Mouse (Mus musculus) heart, embryonic 10.5 days (tissue): ENCODE results near the gene Lmnb2. TPM values are rescaled to one million over a fixed set of nuclear protein-coding genes. Genes with fewer than 3 reads are reported as not detected.

Experiments used
- DNase-seq: peaks from one replicate; pipeline ENCODE4 v3.0.0-alpha.2; 2017; ENCODE audit warnings: low spot score
- H3K27ac ChIP-seq: fragments of 300-500 bp; sonication (generic); 2 replicates; pipeline ENCODE4 v1.5.1; 2016; ENCODE audit warnings: mild to moderate bottlenecking
- H3K27me3 ChIP-seq: fragments of 300-500 bp; sonication (generic); 2 replicates; pipeline ENCODE4 v1.6.1; 2016; ENCODE audit warnings: mild to moderate bottlenecking; ENCODE audit not compliant: poor library complexity, insufficient read depth, severe bottlenecking
- H3K36me3 ChIP-seq: fragments of 300-500 bp; sonication (generic); 2 replicates; pipeline ENCODE4 v1.6.1; 2016; ENCODE audit warnings: mild to moderate bottlenecking, moderate library complexity
- H3K4me1 ChIP-seq: fragments of 300-500 bp; sonication (generic); 2 replicates; pipeline ENCODE4 v1.6.1; 2016; ENCODE audit warnings: mild to moderate bottlenecking
- H3K4me3 ChIP-seq: fragments of 300-500 bp; sonication (generic); 2 replicates; pipeline ENCODE4 v1.5.1; 2016; ENCODE audit warnings: mild to moderate bottlenecking, moderate library complexity
- H3K9me3 ChIP-seq: fragments of 300-500 bp; sonication (generic); 2 replicates; pipeline ENCODE4 v1.6.1; 2016; ENCODE audit warnings: mild to moderate bottlenecking, moderate library complexity
- WGBS: fragments of 180-500 bp; shearing (Covaris S2); methylation state at CpG from one replicate; pipeline ENCODE4 v1.1.7; 2016; 5-methylcytosine and 5-hydroxymethylcytosine counted together
- polyA plus RNA-seq: library from polyadenylated mRNA; unstranded; fragments of >200 nt; fragmentation: Nextera tagmentation; extraction: Ambion mirVana; gene quantifications from 2 replicates; pipeline ENCODE4 v1.2.1, GENCODE M21; 2016

The Lmnb2 gene
- polyA plus RNA-seq, 1 experiment from 2014 or later: 47.3 TPM

DNA sequence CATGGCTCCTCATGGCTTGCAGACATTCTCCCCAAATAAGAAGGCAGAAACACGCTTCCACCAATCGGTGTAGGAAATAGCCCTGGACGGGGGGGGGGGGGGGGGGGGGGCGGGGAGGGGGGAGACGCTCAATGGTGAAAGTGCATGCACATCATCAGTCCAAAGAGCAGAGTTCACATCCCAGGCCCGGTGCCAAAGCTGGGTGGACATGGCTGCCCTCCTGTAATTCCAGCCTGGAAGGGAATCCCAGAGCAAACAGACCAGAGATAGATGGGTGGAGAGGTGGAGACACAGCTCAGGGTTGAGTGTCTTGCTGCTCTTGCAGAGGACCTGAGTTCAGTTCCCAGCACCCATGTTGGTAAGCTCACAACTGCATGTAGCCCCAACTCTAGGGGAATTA is 47.1 kb downstream of the Lmnb2 start:
- no peak overlapping the region for H3K4me3 ChIP-seq
- peaks cover 27% of the 10 kb centered on the region for H3K36me3 ChIP-seq
- H3K9me3 ChIP-seq: no peaks in the 10 kb centered on the region
- no peak for DNase-seq
- peaks cover 37% of the 10 kb centered on the region for H3K27me3 ChIP-seq
- peaks cover 10% of the 10 kb centered on the region for H3K4me1 ChIP-seq
- 87% methylated on average over 3 of the region's 6 CpGs for WGBS
- no peak overlapping the region for H3K27ac ChIP-seq

DNA sequence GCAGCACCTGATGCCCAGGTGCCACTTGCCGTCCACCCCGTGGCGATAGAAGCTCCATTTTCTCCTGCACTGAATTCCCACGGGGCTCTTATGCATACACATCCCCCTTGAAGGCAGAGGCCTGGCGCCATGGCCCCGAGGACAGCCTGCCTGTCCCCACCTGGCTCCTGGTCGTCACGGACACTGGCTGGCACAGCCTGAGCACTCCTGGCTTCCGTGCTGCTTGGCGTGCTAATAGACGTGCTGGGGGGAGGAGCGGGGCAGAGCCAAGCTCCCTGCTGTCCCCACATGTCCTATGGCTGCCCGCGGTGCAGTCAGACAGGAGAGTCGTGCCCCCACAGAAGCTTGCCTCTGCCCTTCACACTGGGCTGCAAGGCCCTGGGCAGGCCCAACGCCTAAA is 53.6 kb downstream of the Lmnb2 start:
- Histone ChIP-seq H3K4me1 (peaks cover 4% of the 10 kb centered on the region; the same call in 1 of the 2 replicates), H3K9me3 (no peaks in the 10 kb centered on the region), H3K27ac (no peak overlapping the region), H3K27me3 (no peaks in the 10 kb centered on the region), H3K36me3 (peaks cover 73% of the 10 kb centered on the region), H3K4me3 (no peak overlapping the region)
- DNase-seq: no peak
- WGBS: 93% methylated on average over 16 of the region's 16 CpGs

GRCm38 (mm10) chr10:80862305-80862704 is 55.7 kb downstream of the Lmnb2 start:
- H3K4me1 ChIP-seq: peaks cover 7% of the 10 kb centered on the region
- no peak overlapping the region for H3K4me3 ChIP-seq
- 0 out of 2 replicates have a peak overlapping the region, but pooled peaks have one; percentile 24 for H3K27ac ChIP-seq
- no peak for DNase-seq
- WGBS: 82% methylated on average over 5 of the region's 5 CpGs
- peaks cover 58% of the 10 kb centered on the region for H3K36me3 ChIP-seq
- H3K27me3 ChIP-seq: no peaks in the 10 kb centered on the region
- H3K9me3 ChIP-seq: no peaks in the 10 kb centered on the region

DNA sequence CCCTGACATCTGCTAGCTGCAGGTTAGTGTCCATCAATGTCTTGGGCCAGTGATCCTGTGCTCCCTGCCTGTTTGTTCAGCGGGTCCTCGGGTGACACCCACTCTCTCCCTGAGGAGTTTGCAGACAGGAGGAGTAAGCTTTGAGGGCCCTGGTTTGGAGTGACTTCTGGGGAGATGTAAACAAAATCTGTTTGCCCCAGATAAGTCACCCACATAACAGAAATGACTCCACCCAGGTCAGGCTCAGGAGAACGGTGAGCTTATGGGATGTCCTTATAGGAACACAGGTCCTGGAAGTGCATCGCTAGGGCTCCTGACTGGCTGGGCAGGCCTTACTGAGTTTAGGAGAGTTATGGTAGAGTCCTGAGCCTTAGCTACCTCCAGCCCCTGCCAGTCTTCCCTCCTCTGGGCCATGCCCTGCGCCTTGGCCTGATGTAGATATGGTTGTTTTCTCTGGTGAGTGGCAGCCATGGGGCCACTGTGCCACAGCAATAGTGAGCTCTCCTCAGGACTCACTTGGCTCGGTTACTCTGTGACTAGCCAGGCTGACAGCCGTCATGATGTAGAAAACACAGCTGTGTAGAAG is 59.6 kb downstream of the Lmnb2 start:
- Histone ChIP-seq H3K36me3 (peaks cover 24% of the 10 kb centered on the region), H3K27ac (peak overlapping the region; percentile 74; the same call in 1 of the 2 replicates), H3K27me3 (no peaks in the 10 kb centered on the region), H3K4me1 (peaks cover 33% of the 10 kb centered on the region), H3K4me3 (no peak overlapping the region), H3K9me3 (no peaks in the 10 kb centered on the region)
- DNase-seq: peak; percentile 87
- WGBS: 68% methylated on average over 7 of the region's 7 CpGs

- peaks cover 24% of the 10 kb centered on the region for H3K36me3 ChIP-seq
- H3K27ac ChIP-seq: peak overlapping the region; percentile 56; the same call in 1 of the 2 replicates
- peaks cover 37% of the 10 kb centered on the region for H3K4me1 ChIP-seq
- no peaks in the 10 kb centered on the region for H3K9me3 ChIP-seq
- 57% methylated on average over 3 of the region's 3 CpGs for WGBS
- H3K27me3 ChIP-seq: no peaks in the 10 kb centered on the region
- H3K4me3 ChIP-seq: no peak overlapping the region
- no peak for DNase-seq
Measured at GRCm38 (mm10) chr10:80857848-80858247, 60.2 kb downstream of the Lmnb2 start.

DNA sequence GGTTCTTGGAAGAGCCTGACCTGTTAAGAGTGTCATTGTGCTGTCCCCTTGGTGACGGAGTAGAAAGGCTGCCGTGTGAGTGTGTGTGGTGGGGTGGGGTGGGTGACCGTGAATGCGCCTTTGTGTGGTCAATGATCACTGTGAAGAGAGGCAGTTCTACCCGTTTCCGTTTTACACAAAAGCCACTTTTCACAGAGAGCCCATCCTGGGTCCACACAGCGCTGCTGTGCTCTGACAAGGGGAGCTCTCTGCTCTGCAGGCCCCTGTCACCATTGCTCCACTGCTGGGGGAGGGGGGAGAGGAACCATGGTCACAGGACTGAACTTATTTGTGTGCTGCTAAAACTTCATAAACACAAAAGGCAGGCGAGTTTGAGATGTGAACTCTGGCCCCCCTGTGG is 60.7 kb downstream of the Lmnb2 start:
- Histone ChIP-seq H3K9me3 (no peaks in the 10 kb centered on the region), H3K4me3 (no peak overlapping the region), H3K27ac (peak overlapping the region; percentile 56; the same call in 1 of the 2 replicates), H3K4me1 (peaks cover 37% of the 10 kb centered on the region), H3K27me3 (no peaks in the 10 kb centered on the region), H3K36me3 (peaks cover 22% of the 10 kb centered on the region)
- no peak for DNase-seq
- WGBS: 72% methylated on average over 8 of the region's 8 CpGs

- peaks cover 37% of the 10 kb centered on the region for H3K4me1 ChIP-seq
- H3K27ac ChIP-seq: peak overlapping the region; percentile 56; the same call in 1 of the 2 replicates
- peaks cover 22% of the 10 kb centered on the region for H3K36me3 ChIP-seq
- H3K9me3 ChIP-seq: no peaks in the 10 kb centered on the region
- WGBS: 79% methylated on average over 5 of the region's 5 CpGs
- DNase-seq: no peak
- no peaks in the 10 kb centered on the region for H3K27me3 ChIP-seq
- 0 out of 2 replicates have a peak overlapping the region, but pooled peaks have one; percentile 89 for H3K4me3 ChIP-seq
Measured at GRCm38 (mm10) chr10:80856908-80857307, 61.1 kb downstream of the Lmnb2 start.

DNA sequence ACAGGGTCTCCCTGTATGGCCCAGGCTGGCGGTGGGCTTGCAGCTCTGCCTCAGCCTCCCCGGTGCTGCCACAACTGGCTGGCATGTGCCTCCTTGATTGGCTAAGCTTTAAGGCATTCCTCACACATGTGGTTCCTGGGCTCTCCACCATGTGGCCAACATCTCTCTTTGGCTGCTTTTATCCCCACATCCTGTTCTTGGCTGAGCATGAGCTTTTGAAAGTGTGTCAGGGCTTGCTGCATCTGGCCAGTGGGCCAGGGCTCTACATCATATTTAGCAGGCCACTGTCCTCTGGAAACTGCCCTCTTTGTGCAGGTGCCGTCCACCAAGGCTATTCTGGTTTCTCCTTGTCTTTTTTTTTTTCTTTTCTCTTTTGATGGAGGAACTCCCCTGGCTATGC is 61.8 kb downstream of the Lmnb2 start:
- Histone ChIP-seq H3K27me3 (no peaks in the 10 kb centered on the region), H3K4me3 (peak overlapping the region; percentile 89), H3K27ac (peak overlapping the region; percentile 87; the same call in 1 of the 2 replicates), H3K9me3 (no peaks in the 10 kb centered on the region), H3K4me1 (peaks cover 37% of the 10 kb centered on the region), H3K36me3 (peaks cover 23% of the 10 kb centered on the region)
- 64% methylated on average over 3 of the region's 3 CpGs for WGBS
- DNase-seq: no peak

DNA sequence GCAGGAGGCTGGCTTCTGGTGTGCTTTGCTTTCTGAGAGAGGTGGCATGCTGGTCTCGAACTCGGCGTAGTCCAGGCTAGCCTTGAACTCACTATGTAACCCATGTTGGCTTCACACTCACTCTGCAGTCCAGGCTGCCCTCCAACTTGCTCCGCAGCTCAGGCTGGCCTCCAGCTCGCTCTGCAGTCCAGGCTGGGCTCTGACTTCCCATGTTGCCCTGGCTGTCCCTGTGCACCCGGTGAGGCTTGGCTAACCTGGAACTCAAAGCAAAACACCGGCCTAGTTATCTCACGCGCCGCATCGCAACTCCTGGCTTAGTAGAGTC is 62.3 kb downstream of the Lmnb2 start:
- H3K27ac ChIP-seq: peak overlapping the region; percentile 87
- peaks cover 26% of the 10 kb centered on the region for H3K36me3 ChIP-seq
- 12% methylated on average over 11 of the region's 11 CpGs for WGBS
- peaks cover 37% of the 10 kb centered on the region for H3K4me1 ChIP-seq
- H3K9me3 ChIP-seq: no peaks in the 10 kb centered on the region
- DNase-seq: no peak
- no peaks in the 10 kb centered on the region for H3K27me3 ChIP-seq
- peak overlapping the region; percentile 89 for H3K4me3 ChIP-seq

GRCm38 (mm10) chr10:80854913-80855748 is 62.9 kb downstream of the Lmnb2 start, which contains the start of the genes Lsm7 and Sppl2b:
TSS of gene Lsm7 (minus strand) at chr10:80855209.
TSS of gene Sppl2b (plus strand) at chr10:80855275.
- H3K9me3 ChIP-seq: no peaks in the 10 kb centered on the region
- H3K4me3 ChIP-seq: peak within 1 kb of the TSS; percentile 89
- under 1% methylated on average over 81 of the region's 81 CpGs for WGBS
- peaks cover 39% of the 10 kb centered on the region for H3K4me1 ChIP-seq
- H3K36me3 ChIP-seq: peaks cover 31% of the 10 kb centered on the region
- peak; percentile 98 for DNase-seq
- H3K27me3 ChIP-seq: no peaks in the 10 kb centered on the region
- peak within 1 kb of the TSS; percentile 87 for H3K27ac ChIP-seq

Other genes with a start within 250 kb of the Lmnb2 start
- gene Mknk2, start 240.1 kb downstream of the Lmnb2 start, polyA plus RNA-seq: 90.8 and 92.0 TPM in 2 replicates
- 54.8 and 56.8 TPM in 2 replicates for gene Mob3a, start 216.3 kb downstream of the Lmnb2 start, polyA plus RNA-seq
- gene Izumo4, start 216.1 kb downstream of the Lmnb2 start, polyA plus RNA-seq: 12.8 and 14.4 TPM in 2 replicates
- gene Ap3d1, start 176.0 kb downstream of the Lmnb2 start, polyA plus RNA-seq: 53.1 and 60.4 TPM in 2 replicates
- gene Dot1l, start 163.0 kb downstream of the Lmnb2 start, polyA plus RNA-seq: 25.6 and 26.1 TPM in 2 replicates
- 70.6 and 84.1 TPM in 2 replicates for gene Sf3a2, start 120.0 kb downstream of the Lmnb2 start, polyA plus RNA-seq
- gene Plekhj1, start 119.6 kb downstream of the Lmnb2 start, polyA plus RNA-seq: 116 and 151 TPM in 2 replicates
- gene Amh, start 113.0 kb downstream of the Lmnb2 start, polyA plus RNA-seq: not detected in 2 replicates
- 7.9 and 8.8 TPM in 2 replicates for gene Jsrp1, start 104.7 kb downstream of the Lmnb2 start, polyA plus RNA-seq
- 2,064 and 2,176 TPM in 2 replicates for gene Oaz1, start 91.6 kb downstream of the Lmnb2 start, polyA plus RNA-seq
- 0.14 and 0.43 TPM in 2 replicates for gene Lingo3, start 74.2 kb downstream of the Lmnb2 start, polyA plus RNA-seq
- gene Lsm7, start 63.0 kb downstream of the Lmnb2 start, polyA plus RNA-seq: 200 and 266 TPM in 2 replicates
- 32.1 and 34.6 TPM in 2 replicates for gene Sppl2b, start 63.0 kb downstream of the Lmnb2 start, polyA plus RNA-seq
- not detected in 2 replicates for gene Tmprss9, start 46.4 kb downstream of the Lmnb2 start, polyA plus RNA-seq
- 348 and 363 TPM in 2 replicates for gene Timm13, start 17.3 kb downstream of the Lmnb2 start, polyA plus RNA-seq
- gene Gadd45b, start 11.8 kb upstream of the Lmnb2 start, polyA plus RNA-seq: 17.1 and 20.1 TPM in 2 replicates
- gene Gng7, start 96.7 kb upstream of the Lmnb2 start, polyA plus RNA-seq: 1.5 and 2.1 TPM in 2 replicates
- gene Diras1, start 107.4 kb upstream of the Lmnb2 start, polyA plus RNA-seq: 0.08 and 0.11 TPM in 2 replicates
- gene Slc39a3, start 119.2 kb upstream of the Lmnb2 start, polyA plus RNA-seq: 8.9 and 10.7 TPM in 2 replicates
- gene Sgta, start 141.9 kb upstream of the Lmnb2 start, polyA plus RNA-seq: 197 and 226 TPM in 2 replicates
- gene Thop1, start 151.8 kb upstream of the Lmnb2 start, polyA plus RNA-seq: 58.0 and 73.9 TPM in 2 replicates
- 0.43 and 2.4 TPM in 2 replicates for gene Creb3l3, start 180.6 kb upstream of the Lmnb2 start, polyA plus RNA-seq
- gene Map2k2, start 187.7 kb upstream of the Lmnb2 start, polyA plus RNA-seq: 173 and 196 TPM in 2 replicates
- gene Zbtb7a, start 217.0 kb upstream of the Lmnb2 start, polyA plus RNA-seq: 17.6 and 18.6 TPM in 2 replicates
- 53.5 and 62.2 TPM in 2 replicates for gene Pias4, start 249.7 kb upstream of the Lmnb2 start, polyA plus RNA-seq